Mouse (Mus musculus) MEL (cell line): Measurements from ENCODE around the gene Trpc7. TPM values are rescaled to one million over a fixed set of nuclear protein-coding genes. Genes with fewer than 3 reads are reported as not detected.

Experiments used
- DNase-seq: peaks from one replicate; pipeline ENCODE4 v3.0.0; 2011; ENCODE audit warnings: low read depth, low spot score
- H3K27ac ChIP-seq: 2 replicates; pipeline ENCODE4 v1.5.1; 2012; ENCODE audit warnings: low read depth, mild to moderate bottlenecking, control low read depth, low read length, moderate library complexity; ENCODE audit not compliant: control insufficient read depth
- H3K27me3 ChIP-seq, 2 experiments: fragments of 150-350 bp in 1 of 2; sonication (generic) in 1 of 2; 2 replicates each; pipeline ENCODE4 v1.6.1; 2012; ENCODE audit warnings: low read length in 2 of 2, mild to moderate bottlenecking in 2 of 2, improper control_type of control experiment in 1 of 2, moderate library complexity in 1 of 2; ENCODE audit not compliant: insufficient read depth in 2 of 2, control insufficient read depth in 1 of 2
- H3K36me3 ChIP-seq, 2 experiments: 2 replicates each; pipeline ENCODE4 v1.6.1; 2012 to 2014; ENCODE audit warnings: low read length in 2 of 2, improper control_type of control experiment in 1 of 2, inconsistent platforms in 1 of 2, mild to moderate bottlenecking in 1 of 2; ENCODE audit not compliant: insufficient read depth in 2 of 2, control insufficient read depth in 1 of 2
- H3K4me1 ChIP-seq, 2 experiments: fragments of 150-350 bp in 1 of 2; sonication (generic) in 1 of 2; 2 replicates each; pipeline ENCODE4 v1.6.1; 2012; ENCODE audit warnings: low read length in 2 of 2, improper control_type of control experiment in 1 of 2, mild to moderate bottlenecking in 1 of 2; ENCODE audit not compliant: insufficient read depth in 2 of 2, control insufficient read depth in 1 of 2
- H3K4me3 ChIP-seq, 2 experiments: fragments of 150-350 bp in 1 of 2; sonication (generic) in 1 of 2; 2 replicates each; pipeline ENCODE4 v1.5.1; 2012; ENCODE audit warnings: low read depth in 2 of 2, low read length in 2 of 2, mild to moderate bottlenecking in 2 of 2, moderate library complexity in 2 of 2, control low read depth in 1 of 2, improper control_type of control experiment in 1 of 2; ENCODE audit not compliant: control insufficient read depth in 1 of 2, insufficient read depth in 1 of 2
- H3K79me2 ChIP-seq: 2 replicates; pipeline ENCODE4 v1.6.1; 2012; ENCODE audit warnings: mild to moderate bottlenecking, low read length, moderate library complexity; ENCODE audit not compliant: control insufficient read depth, poor library complexity, insufficient read depth
- H3K9ac ChIP-seq: 2 replicates; pipeline ENCODE4 v1.6.1; 2012; ENCODE audit warnings: low read depth, mild to moderate bottlenecking, control low read depth, low read length, moderate library complexity; ENCODE audit not compliant: control insufficient read depth, poor library complexity, severe bottlenecking
- H3K9me3 ChIP-seq: fragments of 150-350 bp; sonication (generic); replicated peaks from 2 replicates; pipeline ENCODE4 v1.6.1; 2012; ENCODE audit warnings: mild to moderate bottlenecking, low read length, improper control_type of control experiment, moderate library complexity; ENCODE audit not compliant: insufficient read depth
- BHLHE40 ChIP-seq: IDR thresholded peaks from 2 replicates; pipeline ENCODE4 v1.6.1; 2012; ENCODE audit warnings: low read depth, mild to moderate bottlenecking, inconsistent platforms, low read length, improper control_type of control experiment, borderline replicate concordance
- CHD1 ChIP-seq: IDR thresholded peaks from 2 replicates; pipeline ENCODE4 v1.6.1; 2012; ENCODE audit warnings: low read depth, mild to moderate bottlenecking, inconsistent platforms, low read length, improper control_type of control experiment
- CTCF ChIP-seq, 3 experiments: IDR thresholded peaks in 2 of 3; conservative IDR thresholded peaks in 1 of 3; 2 replicates each; pipeline ENCODE4 v1.5.1; 2011 to 2012; ENCODE audit warnings: low read length in 3 of 3, low read depth in 2 of 3, mild to moderate bottlenecking in 2 of 3, improper control_type of control experiment in 1 of 3, inconsistent platforms in 1 of 3, mixed read lengths in 1 of 3, moderate library complexity in 1 of 3; ENCODE audit not compliant: control insufficient read depth in 1 of 3, insufficient read depth in 1 of 3, poor library complexity in 1 of 3, severe bottlenecking in 1 of 3
- ELF1 ChIP-seq: IDR thresholded peaks from 2 replicates; pipeline ENCODE4 v1.6.1; 2014; ENCODE audit warnings: low read depth, mild to moderate bottlenecking, inconsistent platforms, low read length, improper control_type of control experiment, moderate library complexity
- EP300 ChIP-seq, 2 experiments: IDR thresholded peaks; 2 replicates each; pipeline ENCODE4 v1.6.1; 2011; ENCODE audit warnings: improper control_type of control experiment in 2 of 2, low read length in 2 of 2, low read depth in 1 of 2, mild to moderate bottlenecking in 1 of 2
- HCFC1 ChIP-seq: IDR thresholded peaks from 2 replicates; pipeline ENCODE4 v1.6.1; 2012; ENCODE audit warnings: low read depth, mild to moderate bottlenecking, inconsistent platforms, low read length, improper control_type of control experiment, moderate library complexity
- JUND ChIP-seq: IDR thresholded peaks from 2 replicates; pipeline ENCODE4 v1.6.1; 2011; ENCODE audit warnings: low read depth, mild to moderate bottlenecking, improper control_type of control experiment, low read length
- MEF2A ChIP-seq: IDR thresholded peaks from 2 replicates; pipeline ENCODE4 v1.6.1; 2014; ENCODE audit warnings: low read depth, mild to moderate bottlenecking, inconsistent platforms, low read length, improper control_type of control experiment; ENCODE audit not compliant: poor library complexity, insufficient replicate concordance, severe bottlenecking; ENCODE audit errors: extremely low read depth
- MYC ChIP-seq: IDR thresholded peaks from 2 replicates; pipeline ENCODE4 v1.6.1; 2011; ENCODE audit warnings: low read depth, mild to moderate bottlenecking, low read length, improper control_type of control experiment, moderate library complexity
- NRF1 ChIP-seq: IDR thresholded peaks from 2 replicates; pipeline ENCODE4 v1.6.1; 2014; ENCODE audit warnings: low read depth, mild to moderate bottlenecking, inconsistent platforms, low read length, improper control_type of control experiment, moderate library complexity; ENCODE audit not compliant: poor library complexity, insufficient read depth, severe bottlenecking
- POLR2AphosphoS2 ChIP-seq: IDR thresholded peaks from 2 replicates; pipeline ENCODE4 v1.6.1; 2011; ENCODE audit warnings: low read length, improper control_type of control experiment
- POLR2AphosphoS5 ChIP-seq: IDR thresholded peaks from 2 replicates; pipeline ENCODE4 v1.6.1; 2012; ENCODE audit warnings: low read depth, borderline replicate concordance, mild to moderate bottlenecking, inconsistent platforms, low read length, moderate library complexity, mixed read lengths
- RCOR1 ChIP-seq: IDR thresholded peaks from 2 replicates; pipeline ENCODE4 v1.6.1; 2012; ENCODE audit warnings: low read depth, mild to moderate bottlenecking, inconsistent platforms, low read length, improper control_type of control experiment
- SIN3A ChIP-seq: IDR thresholded peaks from 2 replicates; pipeline ENCODE4 v1.6.1; 2012; ENCODE audit warnings: low read length, improper control_type of control experiment, inconsistent platforms
- SMC3 ChIP-seq: IDR thresholded peaks from 2 replicates; pipeline ENCODE4 v1.6.1; 2011; ENCODE audit warnings: low read depth, low read length, improper control_type of control experiment
- TBP ChIP-seq: IDR thresholded peaks from 2 replicates; pipeline ENCODE4 v1.8.0; 2011; ENCODE audit warnings: low read depth, low read length, improper control_type of control experiment
- TCF12 ChIP-seq: IDR thresholded peaks from 2 replicates; pipeline ENCODE4 v1.6.1; 2014; ENCODE audit warnings: low read depth, mild to moderate bottlenecking, inconsistent platforms, low read length, improper control_type of control experiment, moderate library complexity
- ZC3H11A ChIP-seq: IDR thresholded peaks from 2 replicates; pipeline ENCODE4 v1.6.1; 2012; ENCODE audit warnings: low read depth, mild to moderate bottlenecking, inconsistent platforms, low read length, improper control_type of control experiment
- ZKSCAN1 ChIP-seq: IDR thresholded peaks from 2 replicates; pipeline ENCODE4 v1.6.1; 2012; ENCODE audit warnings: low read depth, mild to moderate bottlenecking, inconsistent platforms, low read length, improper control_type of control experiment, moderate library complexity
- polyA plus RNA-seq, 2 experiments: library from polyadenylated mRNA; stranded (reverse) in 1 of 2; unstranded in 1 of 2; fragments of >175 nt in 1 of 2; fragments of >200 nt in 1 of 2; gene quantifications; 2 replicates each; pipeline versions ENCODE4 v1.2.1 to v1.2.4; 2012; ENCODE audit warnings: low replicate concordance in 2 of 2, low read depth in 1 of 2; ENCODE audit not compliant: insufficient read length in 2 of 2, insufficient read depth in 1 of 2, missing spikeins in 1 of 2
- total RNA-seq: library from RNA; depleted of rRNA; stranded (reverse); fragments of 300-350 nt; gene quantifications from 2 replicates; pipeline ENCODE4 v1.2.3, GENCODE M21; 2012

The Trpc7 gene
- total and polyA plus RNA-seq, 3 experiments = not detected

DNA sequence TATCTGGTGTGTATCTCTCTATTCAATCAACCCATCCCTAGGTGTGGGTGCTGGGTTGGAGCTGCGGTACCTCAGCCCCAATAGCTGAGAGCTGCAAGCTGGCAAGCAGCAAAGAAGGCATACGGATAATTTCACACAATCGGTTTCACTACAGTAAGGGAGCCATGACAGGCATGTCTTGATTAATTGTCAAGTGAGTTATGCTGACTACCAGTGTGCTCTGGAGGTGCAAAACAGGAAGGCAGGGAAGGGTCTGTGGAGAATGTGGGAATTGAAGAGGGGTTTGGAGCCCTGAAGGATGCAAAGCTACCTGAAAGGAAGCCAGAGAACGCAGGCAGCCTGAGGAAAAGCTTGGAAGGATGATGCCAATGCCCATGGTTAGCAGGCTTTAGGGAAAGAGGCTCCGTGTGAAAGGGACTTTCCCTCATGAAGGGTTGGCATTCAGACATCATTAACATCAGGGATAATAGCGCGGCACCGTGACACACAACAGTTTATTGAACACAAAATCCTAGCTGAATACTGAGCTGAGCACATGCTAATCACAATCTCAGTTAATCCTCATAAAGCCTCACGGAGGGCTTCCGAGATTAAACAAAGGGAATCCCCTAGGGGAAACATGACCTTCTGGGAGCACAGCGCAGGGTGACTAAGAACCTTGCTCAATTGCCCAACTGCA is 38.2 kb upstream of the Trpc7 start:
- H3K79me2 ChIP-seq = no peaks in the 10 kb centered on the region
- no peak overlapping the region for H3K9ac ChIP-seq
- H3K9me3 ChIP-seq = no peaks in the 10 kb centered on the region
- H3K4me3 ChIP-seq = no peak overlapping the region
- H3K36me3 ChIP-seq = no peaks in the 10 kb centered on the region
- H3K27me3 ChIP-seq = no peaks in the 10 kb centered on the region
- H3K27ac ChIP-seq = no peak overlapping the region
- no peak for DNase-seq
- TF ChIP-seq RCOR1 (no peak), ZKSCAN1 (no peak), MEF2A (no peak), JUND (no peak), SIN3A (no peak), HCFC1 (no peak), CTCF (IDR thresholded peaks at IDR 0.05 in 2 of 3, conservative IDR thresholded peaks at IDR 0.05 in 1 of 3; ENCODE audit: control insufficient read depth in 1 of 3, insufficient read depth in 1 of 3, low read depth in 2 of 3, low read length in 3 of 3, poor library complexity in 1 of 3, severe bottlenecking in 1 of 3) (no peak), ELF1 (no peak), NRF1 (no peak), MYC (no peak)
- H3K4me1 ChIP-seq = no peaks in the 10 kb centered on the region

DNA sequence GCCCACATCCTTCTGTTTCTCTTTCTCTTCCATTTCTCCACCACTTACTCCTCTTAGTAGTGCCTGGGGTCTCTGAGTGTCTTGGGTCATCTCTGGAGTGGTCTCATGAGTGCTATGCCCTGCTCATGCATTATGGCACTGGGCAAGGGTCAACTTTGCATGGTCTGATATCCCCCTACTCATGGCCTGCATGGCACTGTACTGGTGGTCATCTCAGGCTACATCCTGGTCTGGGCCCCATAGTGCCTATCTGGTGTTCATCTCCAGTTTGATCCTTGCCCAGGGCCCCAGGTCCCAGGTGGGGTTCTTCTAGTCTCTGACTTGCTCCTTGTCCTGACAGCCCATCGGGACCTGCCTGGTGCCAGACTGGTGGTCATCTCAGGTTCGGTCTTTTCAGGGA is 34.6 kb upstream of the Trpc7 start:
- Histone ChIP-seq H3K9me3 (no peaks in the 10 kb centered on the region), H3K4me1 (no peaks in the 10 kb centered on the region), H3K27me3 (no peaks in the 10 kb centered on the region), H3K4me3 (no peak overlapping the region), H3K27ac (no peak overlapping the region), H3K9ac (no peak overlapping the region), H3K79me2 (no peaks in the 10 kb centered on the region), H3K36me3 (no peaks in the 10 kb centered on the region)
- TF ChIP-seq POLR2AphosphoS5 = no peak
- no peak for TF ChIP-seq MYC
- no peak for TF ChIP-seq BHLHE40
- TF ChIP-seq SMC3 = no peak
- no peak for TF ChIP-seq ELF1
- no peak for TF ChIP-seq RCOR1
- no peak for TF ChIP-seq EP300 (IDR thresholded peaks at IDR 0.05; ENCODE audit: low read depth in 1 of 2, low read length in 2 of 2)
- no peak for TF ChIP-seq TBP
- TF ChIP-seq SIN3A = no peak
- no peak for TF ChIP-seq POLR2AphosphoS2
- no peak for TF ChIP-seq CTCF (IDR thresholded peaks at IDR 0.05 in 2 of 3, conservative IDR thresholded peaks at IDR 0.05 in 1 of 3; ENCODE audit: control insufficient read depth in 1 of 3, insufficient read depth in 1 of 3, low read depth in 2 of 3, low read length in 3 of 3, poor library complexity in 1 of 3, severe bottlenecking in 1 of 3)
- no peak for TF ChIP-seq MEF2A
- no peak for TF ChIP-seq ZC3H11A
- TF ChIP-seq CHD1 = no peak
- TF ChIP-seq TCF12 = no peak
- DNase-seq = no peak
